Mouse (Mus musculus) embryonic facial prominence, embryonic 11.5 days (tissue): ENCODE results near the gene Slc38a9. TPM values are rescaled to one million over a fixed set of nuclear protein-coding genes. Genes with fewer than 3 reads are reported as not detected.

ENCODE experiments used
- ATAC-seq: fragments of 200-750 bp; cut with Nextera tagmentation; replicated peaks from 2 replicates; pipeline ENCODE4 v1.8.0; 2017; ENCODE audit warnings: low read depth; ENCODE audit not compliant: insufficient number of reproducible peaks, low FRiP score, low TSS enrichment
- DNase-seq: peaks from one replicate; pipeline ENCODE4 v3.0.0-alpha.2; 2015; ENCODE audit warnings: low spot score
- H3K27ac ChIP-seq: fragments of 300-500 bp; sonication (generic); replicated peaks from 2 replicates; pipeline ENCODE4 v1.5.1; 2014; ENCODE audit warnings: mild to moderate bottlenecking, low read depth, low read length, control low read depth
- H3K27me3 ChIP-seq: fragments of 300-500 bp; sonication (generic); 2 replicates; pipeline ENCODE4 v1.6.1; 2014; ENCODE audit warnings: mild to moderate bottlenecking, low read length, moderate library complexity, mixed read lengths; ENCODE audit not compliant: control insufficient read depth, insufficient read depth
- H3K36me3 ChIP-seq: fragments of 300-500 bp; sonication (generic); replicated peaks from 2 replicates; pipeline ENCODE4 v1.6.1; 2014; ENCODE audit warnings: low read depth, mild to moderate bottlenecking, low read length, moderate library complexity, mixed read lengths; ENCODE audit not compliant: control insufficient read depth, insufficient read depth
- H3K4me1 ChIP-seq: fragments of 300-500 bp; sonication (generic); 2 replicates; pipeline ENCODE4 v1.6.1; 2014; ENCODE audit warnings: low read length, mixed read lengths; ENCODE audit not compliant: control insufficient read depth, insufficient read depth
- H3K4me2 ChIP-seq: fragments of 300-500 bp; sonication (generic); 2 replicates; pipeline ENCODE4 v1.6.1; 2014; ENCODE audit warnings: low read depth, mild to moderate bottlenecking, control low read depth, low read length, moderate library complexity
- H3K4me3 ChIP-seq: fragments of 300-500 bp; sonication (generic); 2 replicates; pipeline ENCODE4 v1.5.1; 2014; ENCODE audit warnings: low read depth, low read length, control low read depth
- H3K9ac ChIP-seq: fragments of 300-500 bp; sonication (generic); replicated peaks from 2 replicates; pipeline ENCODE4 v1.6.1; 2014; ENCODE audit warnings: mild to moderate bottlenecking, control low read depth, low read length
- H3K9me3 ChIP-seq: fragments of 300-500 bp; sonication (generic); replicated peaks from 2 replicates; pipeline ENCODE4 v1.6.1; 2016; ENCODE audit warnings: mild to moderate bottlenecking, low read length, inconsistent platforms, mixed read lengths; ENCODE audit not compliant: control insufficient read depth
- WGBS: fragments of 180-500 bp; shearing (Covaris S2); extraction: QIAGEN DNeasy Blood & Tissue Kit; methylation state at CpG from one replicate; pipeline ENCODE4 v1.1.7; 2014; 5-methylcytosine and 5-hydroxymethylcytosine counted together
- polyA plus RNA-seq: library from polyadenylated mRNA; unstranded; fragments of >200 nt; fragmentation: Nextera tagmentation; extraction: Ambion mirVana; gene quantifications from 2 replicates; pipeline ENCODE4 v1.2.1, GENCODE M21; 2014

Slc38a9 gene
- 10.8 and 12.2 TPM in 2 replicates for polyA plus RNA-seq

GRCm38 (mm10) chr13:112660574-112661381 is at the start of gene Slc38a9:
TSS of gene Slc38a9 (plus strand) at chr13:112660751.
- WGBS, result under 1% methylated on average over 33 of the region's 33 CpGs
- peak within 1 kb of the TSS; percentile 56 for H3K4me3 ChIP-seq

DNA sequence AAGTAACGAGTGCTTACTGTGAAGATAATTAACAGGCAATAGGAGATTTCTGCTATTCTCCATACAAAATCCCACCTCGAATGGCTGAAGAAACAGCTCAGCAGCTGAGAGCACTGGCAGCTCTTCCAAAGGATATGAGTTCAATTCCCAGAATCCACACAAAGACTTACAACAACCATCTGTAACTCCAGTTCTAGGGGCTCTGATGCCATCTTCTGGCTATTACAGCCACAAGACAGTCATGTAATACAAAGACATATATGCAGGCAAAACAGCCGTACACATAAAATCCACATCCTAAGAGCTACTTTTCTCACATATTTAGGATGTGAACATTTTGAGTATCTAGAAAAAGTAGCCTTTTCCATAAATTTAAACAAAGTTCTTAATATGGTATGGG is 39.0 kb upstream of the Slc38a9 start:
- no peak for ATAC-seq
- Histone ChIP-seq H3K4me1 (no peaks in the 10 kb centered on the region), H3K9ac (no peak overlapping the region), H3K27ac (no peak overlapping the region), H3K27me3 (no peaks in the 10 kb centered on the region), H3K4me2 (no peak overlapping the region), H3K4me3 (no peak overlapping the region), H3K9me3 (no peaks in the 10 kb centered on the region), H3K36me3 (no peaks in the 10 kb centered on the region)
- WGBS, result 78% methylated on average over 3 of the region's 3 CpGs
- no peak for DNase-seq

More at GRCm38 (mm10) chr13:112660574-112661381, at the start of gene Slc38a9:
- DNase-seq (peak; percentile 96), ATAC-seq (peak; percentile 99)
- Histone ChIP-seq H3K4me1 (no peaks in the 10 kb centered on the region), H3K36me3 (no peaks in the 10 kb centered on the region), H3K27ac (no peak within 1 kb of the TSS), H3K9me3 (no peaks in the 10 kb centered on the region), H3K4me2 (peak within 1 kb of the TSS; percentile 88), H3K9ac (peak within 1 kb of the TSS; percentile 65), H3K27me3 (no peaks in the 10 kb centered on the region)

DNA sequence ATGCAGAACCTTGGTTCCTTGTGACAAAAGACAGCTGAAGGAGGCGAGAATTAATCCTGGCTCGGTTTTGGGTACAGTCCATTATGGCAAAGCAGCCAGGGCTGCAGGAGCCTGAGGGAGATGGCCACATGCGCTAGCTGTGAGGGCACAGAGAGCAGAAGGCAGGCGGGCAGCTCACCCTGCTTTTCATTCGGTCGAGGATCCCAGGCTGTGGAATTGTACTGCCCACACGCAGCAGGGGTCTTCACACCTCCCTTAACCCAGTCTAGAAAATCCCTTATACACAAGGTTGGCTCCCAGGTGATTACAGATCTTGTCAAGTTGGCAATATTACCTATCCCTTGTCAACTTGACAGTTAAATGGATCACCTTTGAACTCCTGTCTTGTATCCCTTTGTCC is 36.9 kb upstream of the Slc38a9 start:
- no peaks in the 10 kb centered on the region for H3K4me1 ChIP-seq
- no peaks in the 10 kb centered on the region for H3K36me3 ChIP-seq
- H3K9me3 ChIP-seq, result no peaks in the 10 kb centered on the region
- H3K4me3 ChIP-seq, result no peak overlapping the region
- H3K27me3 ChIP-seq, result no peaks in the 10 kb centered on the region
- DNase-seq (no peak), ATAC-seq (no peak)
- no peak overlapping the region for H3K9ac ChIP-seq
- no peak overlapping the region for H3K4me2 ChIP-seq
- no peak overlapping the region for H3K27ac ChIP-seq
- 62% methylated on average over 7 of the region's 7 CpGs for WGBS

DNA sequence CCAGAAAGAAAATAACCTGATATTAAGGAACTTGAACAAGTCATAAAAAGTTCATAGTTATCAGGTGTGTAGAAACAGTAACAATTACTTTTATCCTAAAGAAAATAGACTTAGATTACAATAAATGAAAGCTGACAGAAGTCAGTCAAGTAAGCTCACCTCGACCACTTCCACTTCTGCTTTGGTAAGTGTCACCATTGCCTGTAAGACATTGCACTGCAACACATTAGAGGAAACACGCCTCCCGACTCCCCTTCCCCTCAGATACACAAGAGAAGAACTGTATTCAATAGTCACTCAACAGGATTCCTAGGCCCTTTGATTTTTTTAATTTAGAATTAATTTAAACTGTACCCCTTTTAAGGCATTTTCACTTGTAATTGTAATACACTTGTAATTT is 35.9 kb upstream of the Slc38a9 start:
- Histone ChIP-seq H3K4me3 (no peak overlapping the region), H3K9ac (no peak overlapping the region), H3K4me2 (no peak overlapping the region), H3K36me3 (no peaks in the 10 kb centered on the region), H3K4me1 (no peaks in the 10 kb centered on the region), H3K9me3 (no peaks in the 10 kb centered on the region), H3K27me3 (no peaks in the 10 kb centered on the region), H3K27ac (no peak overlapping the region)
- ATAC-seq, result no peak
- DNase-seq, result no peak
- WGBS, result 70% methylated on average over 3 of the region's 3 CpGs

- no peak overlapping the region for H3K27ac ChIP-seq
- H3K27me3 ChIP-seq, result no peaks in the 10 kb centered on the region
- H3K36me3 ChIP-seq, result no peaks in the 10 kb centered on the region
- H3K9me3 ChIP-seq, result no peaks in the 10 kb centered on the region
- DNase-seq, result no peak
- no peak overlapping the region for H3K9ac ChIP-seq
- no peaks in the 10 kb centered on the region for H3K4me1 ChIP-seq
- ATAC-seq, result no peak
- H3K4me3 ChIP-seq, result no peak overlapping the region
- no peak overlapping the region for H3K4me2 ChIP-seq
Measured at GRCm38 (mm10) chr13:112625566-112625965, 35.0 kb upstream of the Slc38a9 start.

DNA sequence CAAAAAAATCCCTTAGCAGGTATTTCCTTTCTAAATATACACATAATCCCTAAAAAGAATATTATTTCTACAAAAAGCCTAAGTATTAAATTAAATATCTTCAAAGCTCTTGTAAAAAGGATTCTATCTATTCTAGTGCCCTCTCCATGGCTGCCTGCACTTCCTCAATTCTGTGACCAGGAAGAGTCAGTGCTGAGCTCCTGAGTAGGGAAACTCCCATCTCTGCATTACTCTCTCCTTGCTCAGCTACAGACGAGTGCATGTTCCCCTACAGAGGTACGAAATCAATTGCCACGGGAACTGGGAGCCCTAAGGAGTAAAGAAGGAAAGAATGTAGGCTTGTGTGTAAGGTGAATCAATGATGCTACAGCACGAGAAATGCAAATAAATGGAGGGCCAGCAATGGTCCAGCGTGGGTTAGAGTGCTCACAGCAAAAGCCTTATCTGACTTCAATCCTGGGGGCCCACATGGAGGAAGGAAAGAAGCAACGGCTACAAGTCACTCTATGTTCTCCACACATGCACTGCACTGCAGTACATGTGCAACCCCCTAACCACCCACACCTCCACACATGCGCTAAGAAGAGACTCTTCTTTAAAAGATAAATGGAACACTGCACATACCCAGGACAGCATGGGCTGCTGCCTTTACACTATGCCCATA is 25.2 kb upstream of the Slc38a9 start:
- ATAC-seq, result no peak
- no peaks in the 10 kb centered on the region for H3K36me3 ChIP-seq
- H3K9me3 ChIP-seq, result no peaks in the 10 kb centered on the region
- WGBS, result 65% methylated on average over 7 of the region's 7 CpGs
- no peak overlapping the region for H3K27ac ChIP-seq
- no peaks in the 10 kb centered on the region for H3K4me1 ChIP-seq
- no peaks in the 10 kb centered on the region for H3K27me3 ChIP-seq
- H3K9ac ChIP-seq, result no peak overlapping the region
- no peak overlapping the region for H3K4me2 ChIP-seq
- DNase-seq, result no peak
- no peak overlapping the region for H3K4me3 ChIP-seq

DNA sequence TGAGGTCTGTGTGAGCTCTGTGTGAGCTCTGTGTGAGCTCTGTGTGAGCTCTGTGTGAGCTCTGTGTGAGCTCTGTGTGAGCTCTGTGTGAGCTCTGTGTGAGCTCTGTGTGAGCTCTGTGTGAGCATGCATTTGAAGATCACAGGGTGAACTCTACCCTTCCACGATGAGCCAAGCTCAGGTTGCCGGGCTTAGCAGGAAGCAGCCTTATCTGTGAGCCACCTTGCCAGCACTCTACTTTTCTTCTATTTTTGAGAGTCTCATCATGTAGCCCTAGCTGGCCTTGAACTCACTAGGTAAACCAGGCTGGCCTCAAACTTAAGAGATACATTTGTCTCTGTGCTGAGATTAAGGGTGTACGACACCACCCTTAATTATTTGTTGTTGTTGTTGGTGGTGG is 24.1 kb upstream of the Slc38a9 start:
- Histone ChIP-seq H3K27me3 (no peaks in the 10 kb centered on the region), H3K9me3 (no peaks in the 10 kb centered on the region), H3K4me3 (no peak overlapping the region), H3K36me3 (no peaks in the 10 kb centered on the region), H3K27ac (no peak overlapping the region), H3K4me1 (no peaks in the 10 kb centered on the region), H3K4me2 (no peak overlapping the region), H3K9ac (no peak overlapping the region)
- ATAC-seq (no peak), DNase-seq (no peak)
- 41% methylated on average over 3 of the region's 3 CpGs for WGBS

DNA sequence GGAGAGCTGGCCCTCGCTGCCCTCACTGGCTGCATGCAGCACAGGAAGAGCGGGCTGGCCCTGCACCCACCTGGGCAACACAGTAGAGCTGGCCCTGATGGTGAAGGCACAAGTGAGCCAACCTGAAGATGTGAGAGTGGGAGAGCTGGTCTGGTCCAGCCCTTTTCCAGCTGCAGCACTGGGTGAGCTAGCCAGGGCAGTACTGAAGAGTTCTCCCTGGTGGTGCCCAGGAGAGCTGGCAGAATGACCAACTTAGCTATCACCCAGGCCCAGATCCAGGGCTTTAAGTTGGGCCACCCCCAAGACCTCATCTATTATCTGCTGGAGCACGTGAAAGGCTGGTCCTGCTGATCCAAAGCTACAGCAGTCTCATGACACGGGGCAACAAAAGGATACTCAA is 21.4 kb upstream of the Slc38a9 start:
- ATAC-seq, result no peak
- H3K9me3 ChIP-seq, result no peaks in the 10 kb centered on the region
- DNase-seq, result no peak
- no peaks in the 10 kb centered on the region for H3K4me1 ChIP-seq
- H3K27ac ChIP-seq, result no peak overlapping the region
- H3K36me3 ChIP-seq, result no peaks in the 10 kb centered on the region
- 62% methylated on average over 4 of the region's 4 CpGs for WGBS
- no peak overlapping the region for H3K9ac ChIP-seq
- H3K4me3 ChIP-seq, result no peak overlapping the region
- no peak overlapping the region for H3K4me2 ChIP-seq
- H3K27me3 ChIP-seq, result no peaks in the 10 kb centered on the region
